Mouse (Mus musculus) liver, postnatal 0 days (tissue): Measurements from ENCODE around the gene Lamp1. TPM values are rescaled to one million over a fixed set of nuclear protein-coding genes. Genes with fewer than 3 reads are reported as not detected.
A peak's percentile ranks its signal among the peaks of the same experiment; 100 is the strongest.

Source experiments
- ATAC-seq: fragments of 200-750 bp; cut with Nextera tagmentation; 2 replicates; pipeline ENCODE4 v1.8.0; 2017; ENCODE audit warnings: mild to moderate bottlenecking, moderate library complexity
- DNase-seq: peaks from one replicate; pipeline ENCODE4 v3.0.0-alpha.2; 2016
- H3K27ac ChIP-seq: fragments of 300-500 bp; sonication (generic); 2 replicates; pipeline ENCODE4 v1.5.1; 2014; ENCODE audit warnings: antibody characterized with exemption, moderate library complexity, mild to moderate bottlenecking, low read depth
- H3K27me3 ChIP-seq: fragments of 300-500 bp; sonication (generic); 2 replicates; pipeline ENCODE4 v1.6.1; 2014; ENCODE audit warnings: low read length, control low read depth, mixed read lengths; ENCODE audit not compliant: insufficient read depth
- H3K36me3 ChIP-seq: fragments of 300-500 bp; sonication (generic); replicated peaks from 2 replicates; pipeline ENCODE4 v1.6.1; 2014; ENCODE audit warnings: mild to moderate bottlenecking, control low read depth, low read length, moderate library complexity, mixed read lengths; ENCODE audit not compliant: insufficient read depth
- H3K4me1 ChIP-seq: fragments of 300-500 bp; sonication (generic); 2 replicates; pipeline ENCODE4 v1.6.1; 2014; ENCODE audit warnings: antibody characterized with exemption, mild to moderate bottlenecking, control low read depth; ENCODE audit not compliant: insufficient read depth
- H3K4me2 ChIP-seq: fragments of 300-500 bp; sonication (generic); 2 replicates; pipeline ENCODE4 v1.6.1; 2014; ENCODE audit warnings: low read depth, mild to moderate bottlenecking, low read length, moderate library complexity, mixed read lengths
- H3K4me3 ChIP-seq: fragments of 300-500 bp; sonication (generic); 2 replicates; pipeline ENCODE4 v1.5.1; 2014; ENCODE audit warnings: low read depth, low read length
- H3K9ac ChIP-seq: fragments of 300-500 bp; sonication (generic); replicated peaks from 2 replicates; pipeline ENCODE4 v1.6.1; 2014; ENCODE audit warnings: mild to moderate bottlenecking, moderate library complexity
- H3K9me3 ChIP-seq: fragments of 300-500 bp; sonication (generic); 2 replicates; pipeline ENCODE4 v1.6.1; 2016; ENCODE audit warnings: mild to moderate bottlenecking, control low read depth, low read length, mixed read lengths
- CTCF ChIP-seq: sonication (generic); IDR thresholded peaks from 2 replicates; pipeline ENCODE4 v1.5.1; 2016; ENCODE audit warnings: antibody characterized with exemption, low read depth
- EP300 ChIP-seq: IDR thresholded peaks from 2 replicates; pipeline ENCODE4 v1.6.1; 2016; ENCODE audit warnings: antibody characterized with exemption, low read depth, mild to moderate bottlenecking
- WGBS: fragments of 180-500 bp; shearing (Covaris S2); extraction: QIAGEN DNeasy Blood & Tissue Kit; methylation state at CpG from one replicate; pipeline ENCODE4 v1.1.7; 2014; ENCODE audit not compliant: insufficient replicate concordance; 5-methylcytosine and 5-hydroxymethylcytosine counted together
- polyA plus RNA-seq: library from polyadenylated mRNA; unstranded; fragments of >200 nt; fragmentation: Nextera tagmentation; extraction: Ambion mirVana; gene quantifications from 2 replicates; pipeline ENCODE4 v1.2.1, GENCODE M21; 2015

The Lamp1 gene
- polyA plus RNA-seq, 1 experiment from 2014 or later = 199 TPM

GRCm38 (mm10) chr8:13205311-13205710 lies 46.4 kb downstream of the Lamp1 start:
- no peaks in the 10 kb centered on the region for H3K36me3 ChIP-seq
- 90% methylated on average over 5 of the region's 5 CpGs for WGBS
- ATAC-seq = no peak

GRCm38 (mm10) chr8:13206290-13206689 lies 47.3 kb downstream of the Lamp1 start:
- ATAC-seq (no peak), DNase-seq (no peak)
- Histone ChIP-seq H3K36me3 (no peaks in the 10 kb centered on the region), H3K4me3 (no peak overlapping the region), H3K27ac (no peak overlapping the region), H3K4me2 (no peak overlapping the region), H3K27me3 (no peaks in the 10 kb centered on the region), H3K4me1 (peaks cover 57% of the 10 kb centered on the region), H3K9ac (no peak overlapping the region), H3K9me3 (no peaks in the 10 kb centered on the region)
- 48% methylated on average over 5 of the region's 5 CpGs for WGBS
- TF ChIP-seq EP300 (no peak), CTCF (no peak)

More at GRCm38 (mm10) chr8:13205311-13205710, 46.4 kb downstream of the Lamp1 start:
- Histone ChIP-seq H3K4me3 (no peak overlapping the region), H3K4me1 (peaks cover 57% of the 10 kb centered on the region), H3K27ac (0 out of 2 replicates have a peak overlapping the region, but pooled peaks have one; percentile 22), H3K27me3 (peaks cover 5% of the 10 kb centered on the region; the same call in 1 of the 2 replicates), H3K4me2 (no peak overlapping the region), H3K9me3 (no peaks in the 10 kb centered on the region), H3K9ac (no peak overlapping the region)
- TF ChIP-seq CTCF (no peak), EP300 (no peak)
- no peak for DNase-seq

- WGBS = 36% methylated on average over 6 of the region's 6 CpGs
- no peaks in the 10 kb centered on the region for H3K27me3 ChIP-seq
- no peak overlapping the region for H3K4me3 ChIP-seq
- peaks cover 51% of the 10 kb centered on the region for H3K4me1 ChIP-seq
- H3K9ac ChIP-seq = no peak overlapping the region
- DNase-seq (peak; percentile 47), ATAC-seq (peak; percentile 74)
- no peaks in the 10 kb centered on the region for H3K9me3 ChIP-seq
- H3K4me2 ChIP-seq = 0 out of 2 replicates have a peak overlapping the region, but pooled peaks have one; percentile 4
- TF ChIP-seq EP300 = no peak
- peak; percentile 51 for TF ChIP-seq CTCF
- H3K27ac ChIP-seq = peak overlapping the region; percentile 65
- no peaks in the 10 kb centered on the region for H3K36me3 ChIP-seq
Observed at GRCm38 (mm10) chr8:13208627-13209355, 49.8 kb downstream of the Lamp1 start.

- H3K9me3 ChIP-seq = no peaks in the 10 kb centered on the region
- ATAC-seq = no peak
- H3K4me3 ChIP-seq = no peak overlapping the region
- TF ChIP-seq EP300 (no peak), CTCF (no peak)
- H3K4me2 ChIP-seq = no peak overlapping the region
- peaks cover 43% of the 10 kb centered on the region for H3K4me1 ChIP-seq
- H3K27ac ChIP-seq = no peak overlapping the region
- no peak overlapping the region for H3K9ac ChIP-seq
- H3K27me3 ChIP-seq = no peaks in the 10 kb centered on the region
- no peaks in the 10 kb centered on the region for H3K36me3 ChIP-seq
- WGBS = 77% methylated on average over 1 of the region's 1 CpGs
- DNase-seq = no peak
Observed at GRCm38 (mm10) chr8:13209770-13210169, 50.8 kb downstream of the Lamp1 start.

- Histone ChIP-seq H3K4me2 (peak overlapping the region; percentile 16; the same call in 1 of the 2 replicates), H3K9ac (no peak overlapping the region), H3K27me3 (no peaks in the 10 kb centered on the region), H3K27ac (no peak overlapping the region), H3K4me3 (no peak overlapping the region), H3K4me1 (peaks cover 21% of the 10 kb centered on the region), H3K36me3 (no peaks in the 10 kb centered on the region), H3K9me3 (no peaks in the 10 kb centered on the region)
- DNase-seq (peak; percentile 92), ATAC-seq (peak; percentile 81)
- TF ChIP-seq EP300 = no peak
- peak; percentile 97 for TF ChIP-seq CTCF
- 10% methylated on average over 10 of the region's 10 CpGs for WGBS
Observed at GRCm38 (mm10) chr8:13213479-13214268, 54.7 kb downstream of the Lamp1 start.

GRCm38 (mm10) chr8:13216386-13216785 lies 57.4 kb downstream of the Lamp1 start:
- ATAC-seq (peak; percentile 33), DNase-seq (no peak)
- Histone ChIP-seq H3K27me3 (no peaks in the 10 kb centered on the region), H3K27ac (no peak overlapping the region), H3K4me1 (peaks cover 9% of the 10 kb centered on the region), H3K4me3 (no peak overlapping the region), H3K9ac (no peak overlapping the region), H3K4me2 (no peak overlapping the region), H3K36me3 (no peaks in the 10 kb centered on the region), H3K9me3 (no peaks in the 10 kb centered on the region)
- WGBS = 58% methylated on average over 8 of the region's 8 CpGs
- TF ChIP-seq EP300 = no peak
- TF ChIP-seq CTCF = no peak
